23 mouse cellular contexts compared by ENCODE assay signal in genomic region chr16:93193263-93193662, GRCm38 (mm10).
DNase-seq lines count a peak whose midpoint lies in the region; ATAC-seq and TF ChIP-seq lines count a peak whose summit lies in the region.
"Had no signal": no experiment of that assay in that cellular context is flagged by ENCODE, and none has a peak within 500 bp of the region (broad histone marks: within the 10 kb centered on the region; RNA-seq: fewer than 3 reads in every experiment).

No protein-coding gene starts in this region.

- 0 out of 2 replicates have a peak, but pooled peaks cover 5% of the 10 kb centered on the region for H3K4me1 ChIP-seq in embryonic facial prominence, embryonic 14.5 days (ENCODE audit: control insufficient read depth, insufficient read depth, low read length)
- no peaks in the 10 kb centered on the region for H3K4me1 ChIP-seq in embryonic facial prominence, embryonic 10.5 days
- no peaks in the 10 kb centered on the region for H3K4me1 ChIP-seq in hindbrain, embryonic 14.5 days (replicated peaks; ENCODE audit: control insufficient read depth, insufficient read depth, low read length)
- H3K4me1 ChIP-seq: embryonic facial prominence, embryonic 15.5 days; hindbrain, embryonic 12.5 days; midbrain, embryonic 10.5 days; neural tube, embryonic 15.5 days had no signal

- no peak for ATAC-seq in embryonic facial prominence, embryonic 14.5 days (ENCODE audit: low read depth)
- ATAC-seq in hindbrain, embryonic 14.5 days (ENCODE audit: low FRiP score), result no peak
- no peak for ATAC-seq in inflammation-experienced regulatory T-cells, adult 6 months
- ATAC-seq: forebrain, embryonic 14.5 days; midbrain, embryonic 16.5 days; Patski had no signal

- H3K79me3 ChIP-seq in C2C12 (ENCODE audit: low read depth), result no peaks in the 10 kb centered on the region

- WGBS in embryonic facial prominence, embryonic 14.5 days, result 76% methylated on average over 6 of the region's 6 CpGs
- 89% methylated on average over 6 of the region's 6 CpGs for WGBS in embryonic facial prominence, embryonic 10.5 days
- WGBS in hindbrain, embryonic 14.5 days, result 94% methylated on average over 6 of the region's 6 CpGs

- TF ChIP-seq POLR2A in myocyte (IDR thresholded peaks at IDR 0.05; ENCODE audit: insufficient read length, low read depth), result no peak

- H3K36me3 ChIP-seq in embryonic facial prominence, embryonic 14.5 days (ENCODE audit: control insufficient read depth, insufficient read depth, low read length), result no peaks in the 10 kb centered on the region
- no peaks in the 10 kb centered on the region for H3K36me3 ChIP-seq in embryonic facial prominence, embryonic 10.5 days (replicated peaks)
- no peaks in the 10 kb centered on the region for H3K36me3 ChIP-seq in C2C12 (ENCODE audit: control insufficient read depth, insufficient read depth)
- H3K36me3 ChIP-seq in myocyte (ENCODE audit: control insufficient read depth, insufficient read depth), result no peaks in the 10 kb centered on the region
- no peaks in the 10 kb centered on the region for H3K36me3 ChIP-seq in hindbrain, embryonic 14.5 days (replicated peaks; ENCODE audit: control insufficient read depth, insufficient read depth)
- H3K36me3 ChIP-seq: embryonic facial prominence, embryonic 15.5 days; heart, embryonic 13.5 days; hindbrain, embryonic 12.5 days; midbrain, embryonic 10.5 days; neural tube, embryonic 15.5 days had no signal

- no peak overlapping the region for H3K27ac ChIP-seq in embryonic facial prominence, embryonic 14.5 days (replicated peaks; ENCODE audit: low read depth, low read length)
- H3K27ac ChIP-seq in embryonic facial prominence, embryonic 10.5 days (replicated peaks), result no peak overlapping the region
- H3K27ac ChIP-seq in hindbrain, embryonic 14.5 days, result no peak overlapping the region
- H3K27ac ChIP-seq: embryonic facial prominence, embryonic 15.5 days; heart, embryonic 13.5 days; hindbrain, embryonic 12.5 days; midbrain, embryonic 10.5 days; neural tube, embryonic 15.5 days had no signal

- no peak for TF ChIP-seq CTCF in C2C12 (IDR thresholded peaks at IDR 0.05; ENCODE audit: control insufficient read depth, insufficient read depth, insufficient read length)

- H3K79me2 ChIP-seq in C2C12 (ENCODE audit: control insufficient read depth, insufficient read depth) (no peaks in the 10 kb centered on the region), myocyte (ENCODE audit: control insufficient read depth, insufficient read depth) (no peaks in the 10 kb centered on the region)

- no peaks in the 10 kb centered on the region for H3K27me3 ChIP-seq in embryonic facial prominence, embryonic 14.5 days (replicated peaks; ENCODE audit: control insufficient read depth, insufficient read depth, low read length)
- no peaks in the 10 kb centered on the region for H3K27me3 ChIP-seq in embryonic facial prominence, embryonic 10.5 days (replicated peaks; ENCODE audit: low read depth, poor library complexity, severe bottlenecking)
- H3K27me3 ChIP-seq in C2C12 (ENCODE audit: control insufficient read depth, insufficient read depth, insufficient read length) (no peaks in the 10 kb centered on the region), myocyte (ENCODE audit: control insufficient read depth, insufficient read depth, insufficient read length) (no peaks in the 10 kb centered on the region)
- H3K27me3 ChIP-seq in hindbrain, embryonic 14.5 days (ENCODE audit: control insufficient read depth, insufficient read depth, low read length), result no peaks in the 10 kb centered on the region
- H3K27me3 ChIP-seq: embryonic facial prominence, embryonic 15.5 days; hindbrain, embryonic 12.5 days; neural tube, embryonic 15.5 days; Patski had no signal

- no peak overlapping the region for H3K4me2 ChIP-seq in embryonic facial prominence, embryonic 14.5 days (ENCODE audit: low read depth, low read length)
- peak overlapping the region; percentile 73 for H3K4me2 ChIP-seq in myocyte (ENCODE audit: low read depth)
- H3K4me2 ChIP-seq in hindbrain, embryonic 14.5 days (replicated peaks), result no peak overlapping the region
- H3K4me2 ChIP-seq: embryonic facial prominence, embryonic 15.5 days; heart, embryonic 13.5 days; hindbrain, embryonic 12.5 days; neural tube, embryonic 15.5 days had no signal

- peak; percentile 24 for DNase-seq in embryonic facial prominence, embryonic 14.5 days (ENCODE audit: low spot score)
- DNase-seq in embryonic facial prominence, embryonic 10.5 days (ENCODE audit: low spot score), result no peak
- DNase-seq in kidney, postnatal 14 days, result peak; percentile 32
- no peak for DNase-seq in kidney, adult 11 months
- no peak for DNase-seq in hindbrain, embryonic 14.5 days (ENCODE audit: low spot score)
- DNase-seq: B cell, adult 2 months; cerebellum, adult 11-12 months; cerebellum, postnatal 25 days; embryo, embryonic 11 days; layer of hippocampus, postnatal 36 days; lung, postnatal 10 days; thymus, postnatal 25 days had no signal

- H3K4me3 ChIP-seq in embryonic facial prominence, embryonic 14.5 days (ENCODE audit: low read depth, low read length), result no peak overlapping the region
- no peak overlapping the region for H3K4me3 ChIP-seq in embryonic facial prominence, embryonic 10.5 days
- H3K4me3 ChIP-seq in C2C12 (ENCODE audit: insufficient read depth, poor library complexity, severe bottlenecking) (no peak overlapping the region), myocyte (no peak overlapping the region)
- H3K4me3 ChIP-seq in hindbrain, embryonic 14.5 days (replicated peaks; ENCODE audit: low read length), result no peak overlapping the region
- H3K4me3 ChIP-seq: embryonic facial prominence, embryonic 15.5 days; heart, embryonic 13.5 days; hindbrain, embryonic 12.5 days; midbrain, embryonic 10.5 days; neural tube, embryonic 15.5 days had no signal

- H3ac ChIP-seq in C2C12 (ENCODE audit: control insufficient read depth, insufficient read length, low read depth) (no peak overlapping the region), myocyte (ENCODE audit: control insufficient read depth, insufficient read length) (no peak overlapping the region)

- no peak overlapping the region for H3K9ac ChIP-seq in embryonic facial prominence, embryonic 14.5 days (ENCODE audit: low read depth, low read length)
- no peak overlapping the region for H3K9ac ChIP-seq in hindbrain, embryonic 14.5 days
- H3K9ac ChIP-seq: embryonic facial prominence, embryonic 15.5 days; heart, embryonic 13.5 days; hindbrain, embryonic 12.5 days; neural tube, embryonic 15.5 days had no signal

- no peaks in the 10 kb centered on the region for H3K9me3 ChIP-seq in embryonic facial prominence, embryonic 14.5 days (ENCODE audit: control insufficient read depth, low read length)
- H3K9me3 ChIP-seq in embryonic facial prominence, embryonic 10.5 days, result no peaks in the 10 kb centered on the region
- H3K9me3 ChIP-seq in hindbrain, embryonic 14.5 days (ENCODE audit: control insufficient read depth, low read length), result no peaks in the 10 kb centered on the region
- H3K9me3 ChIP-seq: embryonic facial prominence, embryonic 15.5 days; heart, embryonic 13.5 days; hindbrain, embryonic 12.5 days; midbrain, embryonic 10.5 days; neural tube, embryonic 15.5 days had no signal

TF ChIP-seq in C2C12, 6 proteins besides CTCF, POLR2A, EP300 and RAD21:
- TF ChIP-seq CEBPB (IDR thresholded peaks at IDR 0.05; ENCODE audit: low read depth) (peak; percentile 21), MYOD1 (IDR thresholded peaks at IDR 0.05; ENCODE audit: control insufficient read depth, insufficient read length, low read depth) (peak; percentile 74), USF1 (IDR thresholded peaks at IDR 0.05; ENCODE audit: low read depth) (no peak)
TF ChIP-seq in C2C12: peak in this region for 2.

TF ChIP-seq in myocyte, 11 proteins besides CTCF, POLR2A, EP300 and RAD21:
- TF ChIP-seq CEBPB (IDR thresholded peaks at IDR 0.05; ENCODE audit: insufficient read depth, poor library complexity, severe bottlenecking) (0 out of 2 replicates have a peak, but pooled peaks have one; percentile 50), TCF12 (IDR thresholded peaks at IDR 0.05; ENCODE audit: insufficient read depth, poor library complexity, severe bottlenecking) (peak; percentile 20), MYOG (IDR thresholded peaks at IDR 0.05; ENCODE audit: control insufficient read depth in 1 of 3, insufficient read depth in 1 of 3, insufficient read length in 2 of 3, low read depth in 2 of 3) (no peak), SRF (IDR thresholded peaks at IDR 0.05; ENCODE audit: control insufficient read depth, insufficient read length, low read depth) (no peak), MYOD1 (IDR thresholded peaks at IDR 0.05; ENCODE audit: control insufficient read depth in 1 of 3, insufficient read length in 2 of 3, low read depth in 2 of 3) (peak; percentile 83 to 94 (median 87))

Comparison
In these comparisons a context has a peak if more than half of its experiments do, and no peak if none do; other contexts are left out.
1. DNase-seq: peak in embryonic facial prominence, embryonic 14.5 days (single experiment) and kidney, postnatal 14 days (single experiment); none in embryonic facial prominence, embryonic 10.5 days (single experiment), kidney, adult 11 months (single experiment) and hindbrain, embryonic 14.5 days (single experiment).